Mouse (Mus musculus) E14TG2a.4 (cell line): ENCODE results near the gene Ubqln1.

ENCODE experiments used
- CTCF ChIP-seq: conservative IDR thresholded peaks from 2 replicates; pipeline ENCODE4 v1.5.1; 2014; ENCODE audit warnings: low read length
- NANOG ChIP-seq: IDR thresholded peaks from 2 replicates; pipeline ENCODE4 v1.6.1; 2014; ENCODE audit warnings: borderline replicate concordance, low read length, mixed read lengths
- POU5F1 ChIP-seq: IDR thresholded peaks from 2 replicates; pipeline ENCODE4 v1.6.1; 2014; ENCODE audit warnings: low read length, borderline replicate concordance

DNA sequence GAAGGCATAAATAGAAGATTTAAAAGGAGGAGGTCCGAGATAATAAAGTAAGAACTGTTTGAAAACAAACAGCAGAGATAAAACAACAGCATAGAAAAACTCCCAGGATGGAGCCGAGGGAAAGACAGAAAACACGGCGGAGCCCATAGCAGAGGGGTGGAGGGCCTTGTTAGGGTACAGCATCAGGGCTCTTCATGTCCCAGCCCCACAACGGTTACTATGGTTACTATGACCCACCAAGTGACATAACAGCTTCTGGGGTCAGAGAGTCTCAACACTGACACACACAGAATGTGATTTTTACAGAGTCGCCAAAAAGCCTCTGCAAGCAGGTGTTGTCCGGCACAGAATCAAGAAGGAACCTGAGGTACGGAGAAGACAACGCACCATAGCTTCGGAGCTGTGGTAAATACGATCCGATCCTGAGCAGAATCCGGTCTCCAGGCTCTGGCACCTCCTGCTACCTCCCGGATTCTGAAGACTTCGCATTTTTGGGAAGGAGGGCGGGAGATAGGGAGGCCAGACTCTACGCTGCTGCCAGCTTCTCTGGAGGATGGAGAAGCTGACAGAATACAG, 67.1 kb downstream of the Ubqln1 start:
- TF ChIP-seq CTCF (no peak), POU5F1 (no peak), NANOG (no peak)
